Mouse (Mus musculus) c-Kit-negative CD71-positive TER-119-positive erythroid progenitor cells, embryonic 14.5 days (primary cell): ENCODE data around the gene Fam178b.
"Not testable (repeated sequence)": the region's sequence is repeated elsewhere in the genome, so short reads cannot be mapped to it uniquely, and the experiment has no call there.

Source experiments
- DNase-seq: peaks from one replicate; pipeline ENCODE4 v3.0.0-alpha.2; 2013; ENCODE audit warnings: low read depth, low spot score

Fam178b gene

GRCm38 (mm10) chr1:36630053-36630739 lies 52.8 kb downstream of the Fam178b start:
- no peak for DNase-seq

- no peak for DNase-seq
These were observed 54.4 kb downstream of the Fam178b start for GRCm38 (mm10) chr1:36628585-36628984.

- no peak for DNase-seq
These were observed 57.5 kb downstream of the Fam178b start for GRCm38 (mm10) chr1:36625442-36625841.

GRCm38 (mm10) chr1:36615958-36616357 lies 67.0 kb downstream of the Fam178b start:
- DNase-seq = not testable (repeated sequence)

- DNase-seq = no peak
These were observed 67.8 kb downstream of the Fam178b start for GRCm38 (mm10) chr1:36615188-36615587.

GRCm38 (mm10) chr1:36614584-36614983 lies 68.4 kb downstream of the Fam178b start:
- DNase-seq = no peak

- DNase-seq = no peak
These were observed 69.5 kb downstream of the Fam178b start for GRCm38 (mm10) chr1:36613374-36613895.

GRCm38 (mm10) chr1:36612362-36612761 lies 70.6 kb downstream of the Fam178b start:
- no peak for DNase-seq

- DNase-seq = no peak
These were observed 71.4 kb downstream of the Fam178b start for GRCm38 (mm10) chr1:36611449-36612123.

GRCm38 (mm10) chr1:36608211-36608610 lies 74.8 kb downstream of the Fam178b start:
- DNase-seq = no peak

GRCm38 (mm10) chr1:36606951-36607350 lies 76.0 kb downstream of the Fam178b start:
- no peak for DNase-seq

- no peak for DNase-seq
These were observed 78.5 kb downstream of the Fam178b start for GRCm38 (mm10) chr1:36604254-36605156.

GRCm38 (mm10) chr1:36603361-36603760 lies 79.6 kb downstream of the Fam178b start:
- DNase-seq = no peak

GRCm38 (mm10) chr1:36602271-36602670 lies 80.7 kb downstream of the Fam178b start:
- DNase-seq = no peak

GRCm38 (mm10) chr1:36598411-36598810 lies 84.6 kb downstream of the Fam178b start:
- no peak for DNase-seq

- DNase-seq = no peak
These were observed 86.9 kb downstream of the Fam178b start for GRCm38 (mm10) chr1:36596114-36596513.

GRCm38 (mm10) chr1:36595167-36595931 lies 87.6 kb downstream of the Fam178b start:
- no peak for DNase-seq

GRCm38 (mm10) chr1:36593099-36593498 lies 89.9 kb downstream of the Fam178b start:
- DNase-seq = no peak

- no peak for DNase-seq
These were observed 91.6 kb downstream of the Fam178b start for GRCm38 (mm10) chr1:36591408-36591807.

GRCm38 (mm10) chr1:36590664-36591063 lies 92.3 kb downstream of the Fam178b start:
- no peak for DNase-seq

- DNase-seq = no peak
These were observed 93.5 kb downstream of the Fam178b start for GRCm38 (mm10) chr1:36589486-36589885.
